Mouse (Mus musculus): ENCODE data around the gene Arhgap30.

Arhgap30 gene

GRCm38 (mm10) chr1:171457568-171457967 lies 68.8 kb downstream of the Arhgap30 start:
- in situ Hi-C loops (cut with MboI; ENCODE audit: unreplicated experiment in 2 of 2) = no loop called here

GRCm38 (mm10) chr1:171459791-171460190 lies 71.0 kb downstream of the Arhgap30 start:
- in situ Hi-C loops (cut with MboI; ENCODE audit: unreplicated experiment in 2 of 2) = loop anchor here in 1 of 2 experiments (10.0 kb wide), 1 partner anchor 265 kb away; no protein-coding TSS in a partner anchor

All from v-Abl transformed pro-B cells (cell line).